Mouse (Mus musculus): ENCODE measurements around the gene Mtmr2.
"Not testable (repeated sequence)": the region's sequence is repeated elsewhere in the genome, so short reads cannot be mapped to it uniquely, and the experiment has no call there.

Mtmr2 gene

GRCm38 (mm10) chr9:13748404-13748797 lies at the start of gene Mtmr2:
Gene Mtmr2, plus strand, starts transcription at chr9:13748410.
- DNase-seq (ENCODE audit: low spot score in 2 of 2): no peak

GRCm38 (mm10) chr9:13699061-13699780 lies 49.0 kb upstream of the Mtmr2 start:
- no peak for DNase-seq (ENCODE audit: low spot score in 2 of 2)

GRCm38 (mm10) chr9:13699781-13700116 lies 48.5 kb upstream of the Mtmr2 start:
- no peak for DNase-seq (ENCODE audit: low spot score in 2 of 2)

- no peak for DNase-seq (ENCODE audit: low spot score in 2 of 2)
Observed at GRCm38 (mm10) chr9:13701773-13702172, 46.4 kb upstream of the Mtmr2 start.

GRCm38 (mm10) chr9:13703100-13703499 lies 45.1 kb upstream of the Mtmr2 start:
- no peak for DNase-seq (ENCODE audit: low spot score in 2 of 2)

GRCm38 (mm10) chr9:13704917-13705316 lies 43.3 kb upstream of the Mtmr2 start:
- no peak for DNase-seq (ENCODE audit: low spot score in 2 of 2)

- no peak for DNase-seq (ENCODE audit: low spot score in 2 of 2)
Observed at GRCm38 (mm10) chr9:13707066-13707555, 41.1 kb upstream of the Mtmr2 start.

GRCm38 (mm10) chr9:13709436-13709835 lies 38.8 kb upstream of the Mtmr2 start:
- no peak for DNase-seq (ENCODE audit: low spot score in 2 of 2)

- DNase-seq (ENCODE audit: low spot score in 2 of 2): not testable (repeated sequence)
Observed at GRCm38 (mm10) chr9:13715891-13716290, 32.3 kb upstream of the Mtmr2 start.

- DNase-seq (ENCODE audit: low spot score in 2 of 2): peak; percentile 56 to 78
Observed at GRCm38 (mm10) chr9:13716316-13717099, 31.7 kb upstream of the Mtmr2 start.

- DNase-seq (ENCODE audit: low spot score in 2 of 2): peak; percentile 93 to 94
Observed at GRCm38 (mm10) chr9:13748798-13749674, 826 bp downstream of the Mtmr2 start.

GRCm38 (mm10) chr9:13749675-13749998 lies 1.4 kb downstream of the Mtmr2 start:
- no peak for DNase-seq (ENCODE audit: low spot score in 2 of 2)

GRCm38 (mm10) chr9:13752543-13752942 lies 4.3 kb downstream of the Mtmr2 start:
- DNase-seq (ENCODE audit: low spot score in 2 of 2): no peak

GRCm38 (mm10) chr9:13760430-13760829 lies 12.2 kb downstream of the Mtmr2 start:
- no peak for DNase-seq (ENCODE audit: low spot score in 2 of 2)

- no peak for DNase-seq (ENCODE audit: low spot score in 2 of 2)
Observed at GRCm38 (mm10) chr9:13765624-13766023, 17.4 kb downstream of the Mtmr2 start.

GRCm38 (mm10) chr9:13766570-13766969 lies 18.4 kb downstream of the Mtmr2 start:
- no peak for DNase-seq (ENCODE audit: low spot score in 2 of 2)

- no peak for DNase-seq (ENCODE audit: low spot score in 2 of 2)
Observed at GRCm38 (mm10) chr9:13774732-13775131, 26.5 kb downstream of the Mtmr2 start.

- no peak for DNase-seq (ENCODE audit: low spot score in 2 of 2)
Observed at GRCm38 (mm10) chr9:13781985-13782384, 33.8 kb downstream of the Mtmr2 start.

GRCm38 (mm10) chr9:13790864-13791263 lies 42.7 kb downstream of the Mtmr2 start:
- not testable (repeated sequence) for DNase-seq (ENCODE audit: low spot score in 2 of 2)

- DNase-seq (ENCODE audit: low spot score in 2 of 2): no peak
Observed at GRCm38 (mm10) chr9:13794302-13794701, 46.1 kb downstream of the Mtmr2 start.

GRCm38 (mm10) chr9:13794756-13795155 lies 46.5 kb downstream of the Mtmr2 start:
- no peak for DNase-seq (ENCODE audit: low spot score in 2 of 2)

GRCm38 (mm10) chr9:13804480-13804879 lies 56.3 kb downstream of the Mtmr2 start:
- no peak for DNase-seq (ENCODE audit: low spot score in 2 of 2)

Data from cerebellum, postnatal 4 days (tissue).